In genomic region chr13:94882711-94883145, GRCm38 (mm10) we compare ENCODE assay signal across 8 mouse cellular contexts. TPM values are rescaled to one million over a fixed set of nuclear protein-coding genes. Genes with fewer than 3 reads are reported as not detected.
DNase-seq lines count a peak whose midpoint lies in the region; ATAC-seq and TF ChIP-seq lines count a peak whose summit lies in the region.

No protein-coding gene starts in this region.

- TF ChIP-seq CTCF in thymus, adult 2 months (IDR thresholded peaks at IDR 0.05; ENCODE audit: borderline replicate concordance, control insufficient read depth, extremely low read depth, insufficient read depth, low read length, poor library complexity): no peak
- TF ChIP-seq CTCF in liver, embryonic 14.5 days (IDR thresholded peaks at IDR 0.05; ENCODE audit: low read depth): no peak

- no peak overlapping the region for H3K9ac ChIP-seq in liver, embryonic 14.5 days (replicated peaks)

- ATAC-seq in liver, embryonic 14.5 days (ENCODE audit: insufficient read depth): no peak

- H3K27me3 ChIP-seq in thymus, adult 2 months (ENCODE audit: control insufficient read depth, insufficient read depth, low read length): peaks cover 31% of the 10 kb centered on the region
- H3K27me3 ChIP-seq in liver, embryonic 14.5 days (ENCODE audit: control insufficient read depth, insufficient read depth, low read length): peaks cover 84% of the 10 kb centered on the region

- 4% methylated on average over 37 of the region's 37 CpGs for WGBS in thymus, adult 2 months
- WGBS in liver, embryonic 14.5 days (ENCODE audit: insufficient replicate concordance): 1% methylated on average over 36 of the region's 37 CpGs

- H3K27ac ChIP-seq in thymus, adult 2 months (ENCODE audit: control insufficient read depth, insufficient read depth, low read length): no peak overlapping the region
- H3K27ac ChIP-seq in liver, embryonic 14.5 days: no peak overlapping the region

- peak overlapping the region; percentile 48 for H3K4me2 ChIP-seq in liver, embryonic 14.5 days (ENCODE audit: low read depth)

- TF ChIP-seq POLR2A in thymus, adult 2 months (IDR thresholded peaks at IDR 0.05; ENCODE audit: control insufficient read depth, extremely low read depth, insufficient read depth, low read length, poor library complexity): no peak

- H3K4me1 ChIP-seq in thymus, adult 2 months (replicated peaks; ENCODE audit: control insufficient read depth, insufficient read depth, low read length): peaks cover 10% of the 10 kb centered on the region
- no peaks in the 10 kb centered on the region for H3K4me1 ChIP-seq in liver, embryonic 14.5 days (replicated peaks; ENCODE audit: control insufficient read depth in 2 of 2, insufficient read depth in 2 of 2, low read length in 1 of 2)

- peak; percentile 11 to 21 for DNase-seq in cerebellum, postnatal 25 days
- no peak for DNase-seq in cerebellum, adult 11-12 months
- no peak for DNase-seq in thymus, adult 2 months
- no peak for DNase-seq in thymus, postnatal 25 days
- DNase-seq in liver, embryonic 14.5 days (ENCODE audit: low read depth in 3 of 3, low spot score in 3 of 3): no peak
- DNase-seq in urinary bladder, postnatal 36 days (ENCODE audit: low spot score in 2 of 2): no peak
- DNase-seq in ovary, postnatal 36 days (ENCODE audit: low spot score): no peak
- DNase-seq in adipocyte (ENCODE audit: low spot score): no peak

- TF ChIP-seq EP300 in liver, embryonic 14.5 days (IDR thresholded peaks at IDR 0.05; ENCODE audit: low read depth): no peak

- no peaks in the 10 kb centered on the region for H3K9me3 ChIP-seq in liver, embryonic 14.5 days (ENCODE audit: control insufficient read depth, low read length)

- 0 out of 2 replicates have a peak overlapping the region, but pooled peaks have one; percentile 18 for H3K4me3 ChIP-seq in thymus, adult 2 months (ENCODE audit: control insufficient read depth, insufficient read depth, low read length)
- peak overlapping the region in 1 of 2 experiments; percentile 27; a peak in 2 of 4 replicates for H3K4me3 ChIP-seq in liver, embryonic 14.5 days (ENCODE audit: insufficient read depth in 1 of 2, low read depth in 2 of 2, low read length in 2 of 2)

- no peaks in the 10 kb centered on the region for H3K36me3 ChIP-seq in thymus, adult 2 months (ENCODE audit: control insufficient read depth, insufficient read depth, low read length)
- H3K36me3 ChIP-seq in liver, embryonic 14.5 days (replicated peaks; ENCODE audit: control insufficient read depth, insufficient read depth, low read depth): no peaks in the 10 kb centered on the region

RNA-seq across cellular contexts. Expression of gene Otp, which starts 7.3 kb away (rescaled TPM):
- polyA plus RNA-seq in thymus, adult 2 months (2012; rRNA removed): not detected in 2 replicates
- not detected in 2 replicates for polyA plus RNA-seq in liver, embryonic 14.5 days (2012; rRNA removed)
- polyA plus RNA-seq in liver, embryonic 14.5 days (2014; fragmentation: Nextera tagmentation; extraction: Ambion mirVana): not detected in 2 replicates

Comparison
In these comparisons a context has a peak if more than half of its experiments do, and no peak if none do; other contexts are left out.
1. DNase-seq: peak in cerebellum, postnatal 25 days (2 of 2); none in cerebellum, adult 11-12 months (single experiment), thymus, adult 2 months (single experiment), thymus, postnatal 25 days (single experiment), liver, embryonic 14.5 days (0 of 3), urinary bladder, postnatal 36 days (0 of 2), ovary, postnatal 36 days (single experiment) and adipocyte (single experiment).